Mouse (Mus musculus): ENCODE measurements around the gene Gzma. TPM values are rescaled to one million over a fixed set of nuclear protein-coding genes. Genes with fewer than 3 reads are reported as not detected.

Gene Gzma
- polyA plus RNA-seq (2016; fragmentation: Nextera tagmentation; extraction: Ambion mirVana) = not detected in 2 replicates

- Histone ChIP-seq H3K4me3 (no peak within 1 kb of the TSS), H3K27me3 (ENCODE audit: insufficient read depth, poor library complexity, severe bottlenecking) (no peaks in the 10 kb centered on the region), H3K36me3 (no peaks in the 10 kb centered on the region), H3K9me3 (no peaks in the 10 kb centered on the region), H3K27ac (no peak within 1 kb of the TSS), H3K4me1 (no peaks in the 10 kb centered on the region)
- DNase-seq (ENCODE audit: low spot score) = no peak
- 85% methylated on average over 6 of the region's 6 CpGs for WGBS
Observed at GRCm38 (mm10) chr13:113100879-113101278, at the start of gene Gzma. Gzma (minus strand) TSS chr13:113100981.

DNA sequence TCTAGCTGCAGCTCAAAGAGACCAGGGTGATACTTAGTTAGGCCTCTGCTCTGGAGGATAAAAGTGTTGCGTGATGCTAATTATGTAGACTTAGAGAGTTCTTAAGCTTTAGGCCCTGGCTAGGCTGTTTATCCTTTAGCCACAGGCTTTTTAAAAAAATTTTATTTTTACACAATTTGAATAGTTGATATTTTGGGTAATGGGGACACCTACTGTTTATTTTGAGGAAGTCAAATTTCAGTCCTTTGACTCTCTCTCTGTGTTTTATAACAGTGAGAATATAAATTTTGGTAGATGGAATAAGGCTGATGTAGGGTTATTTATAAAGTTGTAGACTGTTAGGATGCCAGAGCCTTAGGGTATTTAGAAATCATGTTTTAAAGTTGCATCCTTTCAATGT is 38.8 kb upstream of the Gzma start:
- no peak overlapping the region for H3K27ac ChIP-seq
- no peaks in the 10 kb centered on the region for H3K9me3 ChIP-seq
- no peaks in the 10 kb centered on the region for H3K36me3 ChIP-seq
- no peak for DNase-seq (ENCODE audit: low spot score)
- H3K4me3 ChIP-seq = no peak overlapping the region
- 94% methylated on average over 1 of the region's 1 CpGs for WGBS
- no peaks in the 10 kb centered on the region for H3K4me1 ChIP-seq
- H3K27me3 ChIP-seq (ENCODE audit: insufficient read depth, poor library complexity, severe bottlenecking) = no peaks in the 10 kb centered on the region

- no peak overlapping the region for H3K4me3 ChIP-seq
- H3K27me3 ChIP-seq (ENCODE audit: insufficient read depth, poor library complexity, severe bottlenecking) = no peaks in the 10 kb centered on the region
- no peak overlapping the region for H3K27ac ChIP-seq
- WGBS = 91% methylated on average over 1 of the region's 1 CpGs
- no peaks in the 10 kb centered on the region for H3K36me3 ChIP-seq
- no peak for DNase-seq (ENCODE audit: low spot score)
- no peaks in the 10 kb centered on the region for H3K4me1 ChIP-seq
- H3K9me3 ChIP-seq = no peaks in the 10 kb centered on the region
Observed at GRCm38 (mm10) chr13:113129974-113130373, 29.2 kb upstream of the Gzma start.

DNA sequence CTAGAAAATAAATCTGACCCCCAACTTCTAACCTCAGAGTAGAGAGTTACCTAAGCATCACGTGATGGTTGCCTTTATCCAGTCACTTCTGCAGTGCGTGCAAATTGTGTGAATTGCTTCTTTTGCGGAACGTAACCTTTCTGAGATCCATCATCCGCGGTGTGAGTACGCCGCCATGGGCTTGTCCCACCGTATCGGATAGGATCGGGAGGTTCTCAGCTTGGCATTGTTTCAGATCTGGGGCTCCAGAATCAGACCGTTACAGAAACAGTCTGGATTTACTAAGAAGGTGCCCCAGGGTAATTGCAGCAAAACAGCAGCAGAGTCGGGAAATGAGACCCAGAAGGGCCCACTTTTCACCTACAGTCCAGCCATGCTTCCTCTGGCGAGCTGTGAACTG is 20.5 kb upstream of the Gzma start:
- Histone ChIP-seq H3K27ac (no peak overlapping the region), H3K27me3 (ENCODE audit: insufficient read depth, poor library complexity, severe bottlenecking) (no peaks in the 10 kb centered on the region), H3K4me3 (no peak overlapping the region), H3K9me3 (no peaks in the 10 kb centered on the region), H3K36me3 (no peaks in the 10 kb centered on the region), H3K4me1 (no peaks in the 10 kb centered on the region)
- 86% methylated on average over 14 of the region's 14 CpGs for WGBS
- peak; percentile 51 for DNase-seq (ENCODE audit: low spot score)

GRCm38 (mm10) chr13:113120324-113121237 is 19.8 kb upstream of the Gzma start:
- Histone ChIP-seq H3K4me3 (no peak overlapping the region), H3K4me1 (no peaks in the 10 kb centered on the region)
- 85% methylated on average over 17 of the region's 17 CpGs for WGBS

GRCm38 (mm10) chr13:113118977-113119376 is 18.2 kb upstream of the Gzma start:
- Histone ChIP-seq H3K27me3 (ENCODE audit: insufficient read depth, poor library complexity, severe bottlenecking) (no peaks in the 10 kb centered on the region), H3K4me3 (no peak overlapping the region), H3K4me1 (no peaks in the 10 kb centered on the region), H3K9me3 (no peaks in the 10 kb centered on the region), H3K36me3 (no peaks in the 10 kb centered on the region), H3K27ac (no peak overlapping the region)
- WGBS = 60% methylated on average over 4 of the region's 4 CpGs
- DNase-seq (ENCODE audit: low spot score) = no peak

More at GRCm38 (mm10) chr13:113120324-113121237, 19.8 kb upstream of the Gzma start:
- no peaks in the 10 kb centered on the region for H3K36me3 ChIP-seq
- H3K27ac ChIP-seq = no peak overlapping the region
- DNase-seq (ENCODE audit: low spot score) = peak; percentile 50
- no peaks in the 10 kb centered on the region for H3K27me3 ChIP-seq (ENCODE audit: insufficient read depth, poor library complexity, severe bottlenecking)
- H3K9me3 ChIP-seq = no peaks in the 10 kb centered on the region

DNA sequence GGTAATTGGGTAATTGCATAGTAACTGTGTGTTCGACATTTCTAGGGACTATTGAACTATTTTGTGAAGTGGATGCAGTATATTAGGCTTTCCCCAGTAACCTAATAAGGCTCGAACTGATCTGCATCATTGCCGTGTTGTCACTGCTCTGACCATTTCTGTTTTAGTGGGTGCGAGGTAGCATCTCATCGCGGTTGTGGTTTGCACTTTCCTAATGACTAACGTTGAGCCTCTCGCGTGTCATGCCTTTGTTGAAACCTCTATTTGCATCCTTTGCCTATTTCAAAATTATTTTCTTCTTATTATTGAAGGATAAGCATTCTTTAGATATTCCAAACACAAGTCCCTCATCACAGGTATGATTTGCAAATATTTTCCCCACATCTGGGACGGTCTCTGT is 4.0 kb upstream of the Gzma start:
- Histone ChIP-seq H3K27me3 (ENCODE audit: insufficient read depth, poor library complexity, severe bottlenecking) (no peaks in the 10 kb centered on the region), H3K27ac (no peak overlapping the region), H3K4me1 (no peaks in the 10 kb centered on the region), H3K36me3 (no peaks in the 10 kb centered on the region), H3K9me3 (no peaks in the 10 kb centered on the region), H3K4me3 (no peak overlapping the region)
- 85% methylated on average over 10 of the region's 10 CpGs for WGBS
- DNase-seq (ENCODE audit: low spot score) = no peak

DNA sequence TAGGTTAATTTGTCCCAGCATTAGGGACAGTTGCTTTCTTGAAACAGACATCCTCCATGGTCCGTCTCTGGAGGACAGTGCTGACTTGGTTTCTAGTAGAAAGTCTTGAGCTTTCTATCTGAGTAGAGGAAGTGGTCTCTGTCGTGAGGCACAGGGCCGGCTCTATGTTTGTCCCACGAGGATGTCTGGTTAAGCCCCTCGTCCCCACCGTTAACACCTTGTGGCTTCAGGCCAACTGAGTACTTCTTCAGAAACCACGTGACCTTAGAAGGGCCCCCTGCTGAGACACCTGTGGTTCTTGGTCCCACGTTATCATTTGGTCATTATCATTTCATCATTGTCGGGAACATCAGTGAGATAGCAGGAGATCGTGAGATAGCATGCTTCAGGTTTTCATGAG is 1.0 kb upstream of the Gzma start:
- WGBS = 66% methylated on average over 10 of the region's 10 CpGs
- H3K9me3 ChIP-seq = no peaks in the 10 kb centered on the region
- no peaks in the 10 kb centered on the region for H3K36me3 ChIP-seq
- H3K4me3 ChIP-seq = no peak overlapping the region
- no peaks in the 10 kb centered on the region for H3K27me3 ChIP-seq (ENCODE audit: insufficient read depth, poor library complexity, severe bottlenecking)
- H3K4me1 ChIP-seq = no peaks in the 10 kb centered on the region
- no peak for DNase-seq (ENCODE audit: low spot score)
- H3K27ac ChIP-seq = no peak overlapping the region

DNA sequence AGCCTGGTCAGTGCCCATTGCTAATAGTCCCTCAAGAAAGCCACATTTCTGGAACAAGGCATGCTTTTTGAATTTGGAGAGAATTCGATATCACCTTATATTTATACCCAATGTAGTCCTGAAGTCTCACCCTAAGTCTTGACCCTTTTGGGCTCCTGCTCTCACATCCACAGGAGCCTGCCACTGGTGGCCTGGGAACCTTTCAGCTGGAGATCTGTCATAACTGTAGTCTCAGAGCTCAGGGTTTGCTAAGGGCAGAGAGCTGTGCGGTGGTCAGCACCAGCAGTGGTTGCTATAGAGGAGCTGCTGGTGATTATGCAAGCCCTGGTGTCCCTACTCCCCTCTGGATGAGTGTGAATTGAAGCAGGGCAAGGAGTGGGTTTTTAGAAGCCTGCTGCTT is 2.4 kb downstream of the Gzma start:
- Histone ChIP-seq H3K4me1 (peaks cover 3% of the 10 kb centered on the region; the same call in 1 of the 2 replicates), H3K4me3 (no peak overlapping the region), H3K27me3 (ENCODE audit: insufficient read depth, poor library complexity, severe bottlenecking) (no peaks in the 10 kb centered on the region), H3K27ac (no peak overlapping the region), H3K9me3 (no peaks in the 10 kb centered on the region), H3K36me3 (no peaks in the 10 kb centered on the region)
- DNase-seq (ENCODE audit: low spot score) = no peak
- 76% methylated on average over 2 of the region's 2 CpGs for WGBS

DNA sequence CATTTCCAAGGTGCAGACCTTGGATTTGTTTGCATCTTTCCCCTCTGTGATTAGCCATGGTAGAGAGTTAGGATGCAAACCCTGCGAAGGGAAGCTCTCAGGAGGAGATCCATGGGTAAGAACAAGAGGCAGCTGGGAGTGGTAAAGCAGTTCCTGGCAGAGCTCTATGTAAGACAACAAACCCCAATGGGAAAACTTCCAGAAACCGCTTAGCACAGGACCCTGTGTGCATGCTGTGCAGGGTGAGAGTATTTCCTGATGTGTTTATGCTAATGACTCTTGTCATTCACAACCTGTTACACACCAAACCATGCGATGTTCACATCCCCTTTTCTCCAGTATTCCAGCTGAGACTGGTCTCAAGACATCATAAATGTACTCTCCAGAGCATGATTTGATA is 3.8 kb downstream of the Gzma start:
- Histone ChIP-seq H3K9me3 (no peaks in the 10 kb centered on the region), H3K27ac (no peak overlapping the region), H3K4me1 (peaks cover 3% of the 10 kb centered on the region; the same call in 1 of the 2 replicates), H3K27me3 (ENCODE audit: insufficient read depth, poor library complexity, severe bottlenecking) (no peaks in the 10 kb centered on the region), H3K4me3 (no peak overlapping the region), H3K36me3 (no peaks in the 10 kb centered on the region)
- WGBS = 74% methylated on average over 3 of the region's 3 CpGs
- DNase-seq (ENCODE audit: low spot score) = no peak

- H3K4me3 ChIP-seq = no peak overlapping the region
- no peak for DNase-seq (ENCODE audit: low spot score)
- no peaks in the 10 kb centered on the region for H3K9me3 ChIP-seq
- 77% methylated on average over 1 of the region's 1 CpGs for WGBS
- no peaks in the 10 kb centered on the region for H3K27me3 ChIP-seq (ENCODE audit: insufficient read depth, poor library complexity, severe bottlenecking)
- peaks cover 9% of the 10 kb centered on the region; the same call in 1 of the 2 replicates for H3K4me1 ChIP-seq
- no peaks in the 10 kb centered on the region for H3K36me3 ChIP-seq
- H3K27ac ChIP-seq = no peak overlapping the region
Observed at GRCm38 (mm10) chr13:113094618-113095017, 6.2 kb downstream of the Gzma start.

GRCm38 (mm10) chr13:113090489-113090888 is 10.3 kb downstream of the Gzma start:
- Histone ChIP-seq H3K27me3 (ENCODE audit: insufficient read depth, poor library complexity, severe bottlenecking) (no peaks in the 10 kb centered on the region), H3K4me3 (no peak overlapping the region), H3K9me3 (no peaks in the 10 kb centered on the region), H3K4me1 (peaks cover 9% of the 10 kb centered on the region; the same call in 1 of the 2 replicates), H3K36me3 (no peaks in the 10 kb centered on the region), H3K27ac (no peak overlapping the region)
- DNase-seq (ENCODE audit: low spot score) = no peak
- 69% methylated on average over 8 of the region's 8 CpGs for WGBS

DNA sequence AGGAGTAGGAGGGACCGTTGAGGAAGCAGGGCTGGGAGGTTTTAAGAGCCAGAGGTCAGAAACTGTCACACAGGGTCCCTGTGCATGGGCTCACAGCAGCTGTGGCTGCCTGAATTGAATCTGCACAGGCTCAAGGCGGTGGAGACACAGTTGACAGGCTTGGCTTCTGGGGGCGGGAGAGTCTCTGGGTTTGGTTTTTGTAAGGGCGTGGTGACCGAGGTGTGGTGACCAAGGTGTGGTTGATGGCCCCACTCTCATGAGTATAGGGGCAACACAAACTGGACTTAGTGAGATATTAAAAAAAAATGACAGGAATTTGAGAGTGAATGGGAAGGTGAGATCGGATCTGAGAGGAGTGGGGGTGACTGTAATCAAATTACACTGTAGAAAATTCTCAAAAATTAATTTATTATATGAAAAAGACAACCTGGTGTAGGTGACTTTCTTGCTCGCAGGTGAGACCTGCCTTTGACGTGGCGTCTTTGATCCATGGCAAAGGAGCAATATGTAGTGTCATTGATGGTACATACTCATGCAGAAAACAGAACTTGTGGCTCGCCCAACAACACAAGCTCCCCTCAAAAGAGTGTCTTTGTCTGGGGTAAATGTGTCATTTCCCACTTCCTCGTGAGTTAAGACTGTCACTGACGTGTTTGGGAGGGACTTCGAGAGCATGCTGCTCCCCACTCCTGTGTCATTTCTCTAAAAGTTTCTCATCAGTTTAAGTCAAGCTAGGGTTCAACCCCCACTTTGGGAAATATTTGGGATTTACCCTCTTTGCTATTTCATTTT is 13.4 kb downstream of the Gzma start:
- H3K9me3 ChIP-seq = no peaks in the 10 kb centered on the region
- H3K27ac ChIP-seq = no peak overlapping the region
- no peaks in the 10 kb centered on the region for H3K36me3 ChIP-seq
- peaks cover 11% of the 10 kb centered on the region for H3K4me1 ChIP-seq
- no peaks in the 10 kb centered on the region for H3K27me3 ChIP-seq (ENCODE audit: insufficient read depth, poor library complexity, severe bottlenecking)
- H3K4me3 ChIP-seq = no peak overlapping the region
- no peak for DNase-seq (ENCODE audit: low spot score)
- WGBS = 70% methylated on average over 13 of the region's 13 CpGs

All from heart, embryonic 10.5 days (tissue).